Mouse (Mus musculus) lung, embryonic 16.5 days (tissue): ENCODE results near the gene 6720489N17Rik. TPM values are rescaled to one million over a fixed set of nuclear protein-coding genes. Genes with fewer than 3 reads are reported as not detected.

Source experiments
- microRNA-seq: library from miRNA; unstranded; fragments of <30 nt; microRNA quantifications from one replicate; pipeline ENCODE4, GENCODE M21; 2016
- polyA plus RNA-seq: library from polyadenylated mRNA; unstranded; fragments of >200 nt; fragmentation: Nextera tagmentation; extraction: Ambion mirVana; gene quantifications from 2 replicates; pipeline ENCODE4 v1.2.1, GENCODE M21; 2015

Gene 6720489N17Rik
- polyA plus RNA-seq, 1 experiment from 2014 or later, result 13.7 TPM

Small RNA genes lying within 50 kb of the gene (microRNA-seq; reads per million reads assigned to microRNA genes)
- not detected for gene Gm24020

Other genes starting within 250 kb of the 6720489N17Rik start
- gene Gm3604, start 241.0 kb downstream of the 6720489N17Rik start, polyA plus RNA-seq, result 5.5 and 7.1 TPM in 2 replicates
- gene Gm49359, start 157.3 kb downstream of the 6720489N17Rik start, polyA plus RNA-seq, result 14.3 and 14.8 TPM in 2 replicates
- not detected in 2 replicates for gene Zfp935, start 65.7 kb downstream of the 6720489N17Rik start, polyA plus RNA-seq
- 18.1 and 18.7 TPM in 2 replicates for gene Zfp934, start 53.0 kb downstream of the 6720489N17Rik start, polyA plus RNA-seq
- 29.4 and 31.1 TPM in 2 replicates for gene Platr25, start 136.5 kb upstream of the 6720489N17Rik start, polyA plus RNA-seq
- 10.5 and 13.4 TPM in 2 replicates for gene Gm5141, start 161.6 kb upstream of the 6720489N17Rik start, polyA plus RNA-seq
- gene Fbp2, start 234.2 kb upstream of the 6720489N17Rik start, polyA plus RNA-seq, result 0.73 and 1.4 TPM in 2 replicates